Mouse (Mus musculus) myocyte (in vitro differentiated cells): ENCODE measurements at regions not wholly inside any gene's neighbourhood (a gene's known extent, or its start where the extent isn't known, plus 50 kb on each side); places are given as distances from the start of the nearest gene placed in this dataset.

Source experiments
- E2F4 ChIP-seq: IDR thresholded peaks from one replicate; pipeline ENCODE4 v1.6.1; 2011; ENCODE audit warnings: mild to moderate bottlenecking, control low read depth, moderate library complexity; ENCODE audit not compliant: insufficient read depth
- MAX ChIP-seq: IDR thresholded peaks from one replicate; pipeline ENCODE4 v1.6.1; 2011; ENCODE audit warnings: low read depth, mild to moderate bottlenecking, control low read depth
- MYOD1 ChIP-seq, 3 experiments: IDR thresholded peaks; one replicate each; pipeline ENCODE4 v1.6.1; 2011; ENCODE audit warnings: control low read depth in 2 of 3, low read depth in 2 of 3, mild to moderate bottlenecking in 2 of 3, moderate library complexity in 1 of 3; ENCODE audit not compliant: insufficient read length in 2 of 3, control insufficient read depth in 1 of 3
- MYOG ChIP-seq, 3 experiments: IDR thresholded peaks; one replicate each; pipeline ENCODE4 v1.6.1; 2011; ENCODE audit warnings: control low read depth in 2 of 3, low read depth in 2 of 3, mild to moderate bottlenecking in 2 of 3; ENCODE audit not compliant: insufficient read length in 2 of 3, control insufficient read depth in 1 of 3, insufficient read depth in 1 of 3
- POLR2A ChIP-seq: IDR thresholded peaks from one replicate; pipeline ENCODE4 v1.6.1; 2011; ENCODE audit warnings: low read depth, mild to moderate bottlenecking, control low read depth, moderate library complexity; ENCODE audit not compliant: insufficient read length
- POLR2AphosphoS2 ChIP-seq: IDR thresholded peaks from one replicate; pipeline ENCODE4 v1.6.1; 2011; ENCODE audit warnings: low read depth, control low read depth; ENCODE audit not compliant: insufficient read length
- USF1 ChIP-seq: IDR thresholded peaks from one replicate; pipeline ENCODE4 v1.6.1; 2011; ENCODE audit warnings: low read depth, mild to moderate bottlenecking, control low read depth, moderate library complexity

- TF ChIP-seq POLR2A (no peak), MAX (no peak), E2F4 (no peak), MYOD1 (IDR thresholded peaks at IDR 0.05; ENCODE audit: control insufficient read depth in 1 of 3, insufficient read length in 2 of 3, low read depth in 2 of 3) (no peak), MYOG (IDR thresholded peaks at IDR 0.05; ENCODE audit: control insufficient read depth in 1 of 3, insufficient read depth in 1 of 3, insufficient read length in 2 of 3, low read depth in 2 of 3) (no peak), USF1 (no peak), POLR2AphosphoS2 (no peak)
These were observed 90.3 kb downstream of the 3100002H09Rik start for GRCm38 (mm10) chr4:124520309-124520708.
